In genomic region chr10:112640551-112640950, GRCm38 (mm10) we compare ENCODE assay signal across 6 mouse cellular contexts.
DNase-seq lines count a peak whose midpoint lies in the region; TF ChIP-seq lines count a peak whose summit lies in the region.
"Not testable (repeated sequence)": the region's sequence is repeated elsewhere in the genome, so short reads cannot be mapped to it uniquely, and the experiment has no call there.

No protein-coding gene starts in this region.

- TF ChIP-seq CTCF in kidney, adult 2 months (conservative IDR thresholded peaks at IDR 0.05; ENCODE audit: insufficient read depth, insufficient read length, low read depth, low read length): not testable (repeated sequence)

- peak; percentile 19 for DNase-seq in kidney, adult 11 months
- peak; percentile 72 for DNase-seq in kidney, adult 2 months
- peak; percentile 9 to 58 for DNase-seq in kidney, adult 8-10 months
- peak; percentile 74 for DNase-seq in kidney, adult 9 months
- DNase-seq in kidney, postnatal 14 days: peak; percentile 1
- DNase-seq in kidney, postnatal 36 days: peak; percentile 10 to 38

- not testable (repeated sequence) for H3K27me3 ChIP-seq in kidney, adult 2 months (replicated peaks; ENCODE audit: control insufficient read depth, insufficient read depth, low read length)

- WGBS in kidney, adult 2 months: 55% methylated on average over 1 of the region's 1 CpGs

- not testable (repeated sequence) for H3K36me3 ChIP-seq in kidney, adult 2 months (ENCODE audit: control insufficient read depth, insufficient read depth, low read length)

- TF ChIP-seq POLR2A in kidney, adult 2 months (IDR thresholded peaks at IDR 0.05; ENCODE audit: low read depth, low read length): not testable (repeated sequence)

- not testable (repeated sequence) for H3K4me3 ChIP-seq in kidney, adult 2 months (ENCODE audit: insufficient read depth, low read depth, low read length)

- not testable (repeated sequence) for H3K27ac ChIP-seq in kidney, adult 2 months (ENCODE audit: insufficient read depth, low read depth, low read length)

- H3K4me1 ChIP-seq in kidney, adult 2 months (ENCODE audit: control insufficient read depth, insufficient read depth, low read length): not testable (repeated sequence)

Comparison
In these comparisons a context has a peak if more than half of its experiments do, and no peak if none do; other contexts are left out.
1. DNase-seq: peak in every context shown above with its lines; median percentile 74 in kidney, adult 9 months; 72 in kidney, adult 2 months; 34 in kidney, adult 8-10 months; 24 in kidney, postnatal 36 days; 19 in kidney, adult 11 months; 1 in kidney, postnatal 14 days.